Mouse (Mus musculus): ENCODE data around the gene Tada2b. TPM values are rescaled to one million over a fixed set of nuclear protein-coding genes. Genes with fewer than 3 reads are reported as not detected.

The Tada2b gene
- polyA plus RNA-seq (2012; rRNA removed) = 4.4 and 4.7 TPM in 2 replicates

DNA sequence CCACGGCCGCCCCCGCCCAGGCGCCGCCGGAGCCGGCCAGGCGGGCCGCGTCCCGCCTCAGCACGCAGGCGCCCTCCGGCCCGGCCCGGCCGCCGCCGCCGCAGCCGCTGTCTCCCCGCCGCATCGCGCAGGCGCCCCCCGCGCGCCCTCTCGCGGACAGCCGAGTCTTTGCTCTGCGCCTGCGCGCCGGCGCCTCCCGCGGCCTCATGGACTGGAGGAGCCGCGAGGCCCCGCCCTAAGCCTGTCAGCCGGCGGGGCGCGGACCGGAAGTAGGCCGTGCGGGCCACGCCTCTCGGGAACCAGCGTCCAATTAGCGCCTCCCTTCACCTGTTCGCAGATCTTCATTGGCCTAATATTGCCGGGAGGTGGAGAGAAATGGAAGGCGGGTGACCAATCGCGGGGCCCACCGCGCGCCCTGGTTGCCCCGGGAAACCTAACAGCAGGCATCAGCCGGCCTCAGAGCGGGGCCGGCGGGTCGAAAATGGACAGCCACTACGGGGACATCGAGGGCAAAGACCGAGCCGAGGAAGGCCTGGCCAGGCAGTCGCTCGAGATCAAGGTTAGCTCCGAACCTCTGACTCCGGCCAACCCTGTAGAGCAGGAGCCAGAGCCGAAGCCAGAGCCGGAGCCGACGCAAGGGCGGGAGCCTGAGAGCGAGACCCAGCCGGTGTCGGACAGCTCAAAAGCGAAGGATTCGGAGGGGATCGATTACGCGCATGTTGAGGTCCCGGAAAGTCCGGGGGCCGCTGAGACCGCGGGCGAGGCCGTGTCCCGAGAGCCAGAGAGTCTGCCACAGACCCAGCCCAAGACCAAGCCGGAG is at the start of gene Tada2b, which contains the start of gene Ccdc96:
Tada2b (minus strand) TSS at position 115 of the 820 bp plus-strand sequence.
Ccdc96 (plus strand) TSS at position 418 of the 820 bp plus-strand sequence.

DNA sequence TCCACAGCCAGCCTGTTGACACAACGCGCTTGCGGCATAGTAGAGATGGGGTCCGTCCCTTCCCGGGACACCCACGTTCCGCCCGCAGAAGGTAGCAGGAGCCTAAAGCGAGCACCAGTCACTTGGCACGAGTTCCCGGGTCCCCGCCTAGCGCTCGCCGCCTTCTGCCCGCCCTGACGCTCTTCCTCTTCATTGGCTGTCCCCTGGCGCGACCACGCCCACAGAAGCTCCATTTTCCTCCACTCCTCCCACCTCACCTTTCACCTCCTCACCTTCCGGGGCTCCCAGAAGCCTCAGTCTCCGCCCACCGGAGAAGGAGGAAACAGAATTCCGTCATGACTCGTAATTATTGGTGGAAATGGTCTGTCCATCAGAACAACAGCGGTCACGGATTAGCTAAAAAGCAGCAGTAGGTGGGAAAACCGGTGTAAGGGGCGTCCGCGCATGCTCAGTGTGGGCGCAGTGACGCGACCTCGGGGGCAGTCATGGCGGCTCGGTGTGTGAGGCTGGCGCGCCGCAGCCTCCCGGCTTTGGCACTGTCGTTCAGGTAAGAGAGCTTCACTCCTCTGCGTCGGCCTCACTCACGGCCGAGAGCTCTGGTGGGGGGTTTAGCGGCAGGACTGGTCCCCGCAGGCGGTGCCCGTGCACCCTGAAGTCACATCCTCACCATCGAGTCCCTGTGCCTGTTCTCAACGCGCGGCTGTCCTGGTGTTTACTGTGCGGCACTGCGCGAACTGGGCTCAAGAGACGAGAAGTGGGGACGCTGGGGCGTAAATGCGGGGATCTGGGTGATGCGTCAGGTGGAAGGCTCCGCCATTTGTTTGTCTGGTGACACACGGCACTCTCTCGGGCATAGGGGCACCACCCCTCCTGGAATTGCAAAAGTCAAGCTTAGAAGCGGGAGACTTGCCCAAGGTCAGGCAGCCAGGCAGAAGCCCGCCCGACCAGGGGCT is 19.1 kb downstream of the Tada2b start, which contains the start of gene Grpel1:
Grpel1 (plus strand) TSS at position 290 of the 953 bp plus-strand sequence.

Other genes with a start within 250 kb of the Tada2b start
- 0.57 and 0.61 TPM in 2 replicates for gene Sorcs2, start 86.1 kb downstream of the Tada2b start, polyA plus RNA-seq (2012; rRNA removed)
- 25.5 and 25.8 TPM in 2 replicates for gene Grpel1, start 19.3 kb downstream of the Tada2b start, polyA plus RNA-seq (2012; rRNA removed)
- gene Ccdc96, start 303 bp upstream of the Tada2b start, polyA plus RNA-seq (2012; rRNA removed) = 0.07 and 0.10 TPM in 2 replicates
- 8.1 and 9.1 TPM in 2 replicates for gene Tbc1d14, start 109.0 kb upstream of the Tada2b start, polyA plus RNA-seq (2012; rRNA removed)
- 12.8 and 13.1 TPM in 2 replicates for gene D5Ertd579e, start 211.7 kb upstream of the Tada2b start, polyA plus RNA-seq (2012; rRNA removed)